Mouse (Mus musculus): ENCODE results near the gene Foxp1.
A peak's percentile ranks its signal among the peaks of the same experiment; 100 is the strongest.

Foxp1 gene

GRCm38 (mm10) chr6:99383846-99384472 lies 138.6 kb downstream of the Foxp1 start:
- DNase-seq, result no peak

- DNase-seq, result no peak
Observed at GRCm38 (mm10) chr6:99380146-99380545, 142.4 kb downstream of the Foxp1 start.

- DNase-seq, result no peak
Observed at GRCm38 (mm10) chr6:99378997-99379710, 143.4 kb downstream of the Foxp1 start.

GRCm38 (mm10) chr6:99377716-99378115 lies 144.8 kb downstream of the Foxp1 start:
- no peak for DNase-seq

GRCm38 (mm10) chr6:99377131-99377530 lies 145.4 kb downstream of the Foxp1 start:
- peak; percentile 11 for DNase-seq

GRCm38 (mm10) chr6:99376721-99377120 lies 145.8 kb downstream of the Foxp1 start:
- DNase-seq, result no peak

- no peak for DNase-seq
Observed at GRCm38 (mm10) chr6:99375865-99376264, 146.7 kb downstream of the Foxp1 start.

- DNase-seq, result no peak
Observed at GRCm38 (mm10) chr6:99375376-99375775, 147.1 kb downstream of the Foxp1 start.

GRCm38 (mm10) chr6:99374448-99375271 lies 147.9 kb downstream of the Foxp1 start:
- DNase-seq, result no peak

- DNase-seq, result no peak
Observed at GRCm38 (mm10) chr6:99372427-99372826, 150.1 kb downstream of the Foxp1 start.

GRCm38 (mm10) chr6:99372016-99372415 lies 150.5 kb downstream of the Foxp1 start:
- no peak for DNase-seq

GRCm38 (mm10) chr6:99369931-99370330 lies 152.6 kb downstream of the Foxp1 start:
- DNase-seq, result no peak

- no peak for DNase-seq
Observed at GRCm38 (mm10) chr6:99369156-99369555, 153.4 kb downstream of the Foxp1 start.

GRCm38 (mm10) chr6:99368118-99368753 lies 154.3 kb downstream of the Foxp1 start:
- DNase-seq, result no peak

- no peak for DNase-seq
Observed at GRCm38 (mm10) chr6:99364545-99364944, 158.0 kb downstream of the Foxp1 start.

- DNase-seq, result no peak
Observed at GRCm38 (mm10) chr6:99360581-99360980, 161.9 kb downstream of the Foxp1 start.

GRCm38 (mm10) chr6:99359765-99360499 lies 162.6 kb downstream of the Foxp1 start:
- DNase-seq, result no peak

GRCm38 (mm10) chr6:99359036-99359698 lies 163.4 kb downstream of the Foxp1 start:
- DNase-seq, result no peak

GRCm38 (mm10) chr6:99357931-99358330 lies 164.6 kb downstream of the Foxp1 start:
- no peak for DNase-seq

- DNase-seq, result no peak
Observed at GRCm38 (mm10) chr6:99354338-99354737, 168.2 kb downstream of the Foxp1 start.

- no peak for DNase-seq
Observed at GRCm38 (mm10) chr6:99353441-99353840, 169.1 kb downstream of the Foxp1 start.

GRCm38 (mm10) chr6:99350566-99350965 lies 172.0 kb downstream of the Foxp1 start:
- DNase-seq, result no peak

All from cerebellum, adult 8-10 months (tissue).